Mouse (Mus musculus) G1E (cell line): ENCODE results near the gene Cntn2.

Source experiments
- CTCF ChIP-seq: IDR thresholded peaks from 2 replicates; pipeline ENCODE4 v1.5.1; 2012; ENCODE audit warnings: low read depth, low read length, inconsistent platforms, mixed read lengths
- GATA1 ChIP-seq: IDR thresholded peaks from 2 replicates; pipeline ENCODE4 v1.6.1; 2012; ENCODE audit warnings: borderline replicate concordance, low read length, inconsistent platforms, mixed read lengths
- POLR2AphosphoS5 ChIP-seq: IDR thresholded peaks from 2 replicates; pipeline ENCODE4 v1.6.1; 2012; ENCODE audit warnings: low read depth, low read length, inconsistent platforms; ENCODE audit not compliant: insufficient replicate concordance
- TAL1 ChIP-seq: conservative IDR thresholded peaks from 2 replicates; pipeline ENCODE4 v1.6.1; 2012; ENCODE audit warnings: low read depth, low read length, inconsistent platforms, mixed read lengths

DNA sequence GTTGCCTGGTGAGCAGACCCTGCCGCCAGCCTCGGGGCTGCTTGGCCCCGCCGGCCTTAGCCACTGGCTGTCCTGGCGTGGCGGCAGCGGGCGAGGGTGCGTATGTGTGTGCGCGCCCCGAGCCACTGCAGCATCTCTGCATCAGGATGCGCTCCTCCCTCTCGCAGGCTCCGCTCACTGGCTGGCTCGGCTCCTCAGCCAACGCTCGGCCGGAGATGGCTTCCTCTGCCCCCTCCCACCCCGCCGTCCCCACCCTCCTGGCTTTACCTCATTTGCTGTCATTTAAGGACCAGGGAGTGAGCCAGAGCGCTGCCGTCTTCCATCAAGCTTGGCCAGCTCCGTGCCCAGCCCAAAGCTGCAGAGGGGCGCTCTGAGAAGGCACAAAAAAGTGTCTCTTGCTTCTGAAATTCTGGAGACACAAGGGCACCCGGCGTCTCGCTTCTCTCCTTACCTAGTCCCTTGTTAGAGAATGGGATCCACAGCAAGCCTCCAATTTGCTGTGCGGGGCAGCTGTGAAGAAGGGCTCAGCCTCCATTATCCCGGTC lies at the start of gene Cntn2:
- TF ChIP-seq CTCF: no peak
- no peak for TF ChIP-seq POLR2AphosphoS5
- no peak for TF ChIP-seq GATA1
- no peak for TF ChIP-seq TAL1
